Mouse (Mus musculus) lung, embryonic 14.5 days (tissue): ENCODE results near the gene Trrap. TPM values are rescaled to one million over a fixed set of nuclear protein-coding genes. Genes with fewer than 3 reads are reported as not detected.
A peak's percentile ranks its signal among the peaks of the same experiment; 100 is the strongest.

Source experiments
- ATAC-seq: fragments of 200-750 bp; cut with Nextera tagmentation; 2 replicates; pipeline ENCODE4 v1.8.0; 2017; ENCODE audit warnings: mild to moderate bottlenecking, moderate TSS enrichment, moderate library complexity; ENCODE audit not compliant: insufficient read depth
- DNase-seq: peaks from one replicate; pipeline ENCODE4 v3.0.0-alpha.2; 2015
- H3K27ac ChIP-seq: fragments of 300-500 bp; sonication (generic); 2 replicates; pipeline ENCODE4 v1.5.1; 2014; ENCODE audit warnings: low read depth, mild to moderate bottlenecking, moderate library complexity
- H3K27me3 ChIP-seq: fragments of 300-500 bp; sonication (generic); 2 replicates; pipeline ENCODE4 v1.6.1; 2014; ENCODE audit warnings: low read length, control low read depth; ENCODE audit not compliant: insufficient read depth
- H3K36me3 ChIP-seq: fragments of 300-500 bp; sonication (generic); 2 replicates; pipeline ENCODE4 v1.6.1; 2014; ENCODE audit warnings: control low read depth; ENCODE audit not compliant: insufficient read depth
- H3K4me1 ChIP-seq: fragments of 300-500 bp; sonication (generic); 2 replicates; pipeline ENCODE4 v1.6.1; 2014; ENCODE audit warnings: antibody characterized with exemption, control low read depth; ENCODE audit not compliant: insufficient read depth
- H3K4me2 ChIP-seq: fragments of 300-500 bp; sonication (generic); 2 replicates; pipeline ENCODE4 v1.6.1; 2014; ENCODE audit warnings: mild to moderate bottlenecking
- H3K4me3 ChIP-seq: fragments of 300-500 bp; sonication (generic); 2 replicates; pipeline ENCODE4 v1.5.1; 2014; ENCODE audit warnings: low read depth, low read length
- H3K9ac ChIP-seq: fragments of 300-500 bp; sonication (generic); 2 replicates; pipeline ENCODE4 v1.6.1; 2014
- H3K9me3 ChIP-seq: fragments of 300-500 bp; sonication (generic); 2 replicates; pipeline ENCODE4 v1.6.1; 2016; ENCODE audit warnings: low read depth, low read length, control low read depth
- CTCF ChIP-seq: IDR thresholded peaks from 2 replicates; pipeline ENCODE4 v1.5.1; 2016; ENCODE audit warnings: antibody characterized with exemption, low read depth
- WGBS: fragments of 180-500 bp; shearing (Covaris S2); extraction: QIAGEN DNeasy Blood & Tissue Kit; methylation state at CpG from one replicate; pipeline ENCODE4 v1.1.7; 2014; 5-methylcytosine and 5-hydroxymethylcytosine counted together
- polyA plus RNA-seq: library from polyadenylated mRNA; unstranded; fragments of >200 nt; fragmentation: Nextera tagmentation; extraction: Ambion mirVana; gene quantifications from 2 replicates; pipeline ENCODE4 v1.2.1, GENCODE M21; 2014

Gene Trrap
- polyA plus RNA-seq, 1 experiment from 2014 or later = 97.4 TPM

GRCm38 (mm10) chr5:144881670-144882399 is 114.3 kb downstream of the Trrap start:
- Histone ChIP-seq H3K4me1 (no peaks in the 10 kb centered on the region), H3K27ac (no peak overlapping the region), H3K36me3 (peaks cover 82% of the 10 kb centered on the region), H3K9ac (no peak overlapping the region), H3K27me3 (no peaks in the 10 kb centered on the region), H3K4me2 (no peak overlapping the region), H3K9me3 (no peaks in the 10 kb centered on the region), H3K4me3 (no peak overlapping the region)
- TF ChIP-seq CTCF = no peak
- DNase-seq (no peak), ATAC-seq (no peak)
- 79% methylated on average over 14 of the region's 14 CpGs for WGBS

- DNase-seq (peak; percentile 56), ATAC-seq (peak; percentile 47; the same call in 1 of the 2 replicates)
- Histone ChIP-seq H3K36me3 (peaks cover 96% of the 10 kb centered on the region), H3K9ac (no peak overlapping the region), H3K4me1 (no peaks in the 10 kb centered on the region), H3K9me3 (no peaks in the 10 kb centered on the region), H3K4me2 (no peak overlapping the region), H3K4me3 (no peak overlapping the region), H3K27me3 (no peaks in the 10 kb centered on the region), H3K27ac (no peak overlapping the region)
- peak; percentile 64 for TF ChIP-seq CTCF
- 73% methylated on average over 13 of the region's 13 CpGs for WGBS
These were observed 117.2 kb downstream of the Trrap start for GRCm38 (mm10) chr5:144884629-144885217.

- Histone ChIP-seq H3K4me2 (no peak overlapping the region), H3K36me3 (peaks cover 87% of the 10 kb centered on the region), H3K4me3 (no peak overlapping the region), H3K4me1 (no peaks in the 10 kb centered on the region), H3K27me3 (no peaks in the 10 kb centered on the region), H3K9ac (no peak overlapping the region), H3K27ac (no peak overlapping the region), H3K9me3 (no peaks in the 10 kb centered on the region)
- WGBS = 92% methylated on average over 9 of the region's 9 CpGs
- DNase-seq (no peak), ATAC-seq (no peak)
- no peak for TF ChIP-seq CTCF
These were observed 118.6 kb downstream of the Trrap start for GRCm38 (mm10) chr5:144885968-144886650.

GRCm38 (mm10) chr5:144891276-144891675 is 123.7 kb downstream of the Trrap start:
- Histone ChIP-seq H3K36me3 (peaks cover 76% of the 10 kb centered on the region), H3K9me3 (no peaks in the 10 kb centered on the region), H3K9ac (no peak overlapping the region), H3K4me1 (no peaks in the 10 kb centered on the region), H3K27me3 (no peaks in the 10 kb centered on the region), H3K4me3 (no peak overlapping the region), H3K4me2 (no peak overlapping the region), H3K27ac (no peak overlapping the region)
- ATAC-seq (no peak), DNase-seq (no peak)
- TF ChIP-seq CTCF = no peak
- 89% methylated on average over 11 of the region's 11 CpGs for WGBS

- no peak overlapping the region for H3K4me2 ChIP-seq
- no peaks in the 10 kb centered on the region for H3K9me3 ChIP-seq
- ATAC-seq (no peak), DNase-seq (no peak)
- whole genome bisulfite sequencing = 71% methylated on average over 7 of the region's 7 CpGs
- H3K9ac ChIP-seq = no peak overlapping the region
- no peak overlapping the region for H3K4me3 ChIP-seq
- TF ChIP-seq CTCF = no peak
- no peak overlapping the region for H3K27ac ChIP-seq
- peaks cover 59% of the 10 kb centered on the region for H3K36me3 ChIP-seq
- no peaks in the 10 kb centered on the region for H3K27me3 ChIP-seq
- no peaks in the 10 kb centered on the region for H3K4me1 ChIP-seq
These were observed 130.3 kb downstream of the Trrap start for GRCm38 (mm10) chr5:144897881-144898280.

GRCm38 (mm10) chr5:144898448-144899052 is 131.0 kb downstream of the Trrap start:
- Histone ChIP-seq H3K4me1 (no peaks in the 10 kb centered on the region), H3K4me2 (no peak overlapping the region), H3K27ac (no peak overlapping the region), H3K36me3 (peaks cover 54% of the 10 kb centered on the region), H3K9me3 (no peaks in the 10 kb centered on the region), H3K4me3 (no peak overlapping the region), H3K9ac (no peak overlapping the region), H3K27me3 (no peaks in the 10 kb centered on the region)
- TF ChIP-seq CTCF = no peak
- WGBS = 37% methylated on average over 7 of the region's 7 CpGs
- DNase-seq = no peak
- ATAC-seq = no peak

GRCm38 (mm10) chr5:144901035-144901434 is 133.5 kb downstream of the Trrap start:
- ATAC-seq = no peak
- WGBS = 90% methylated on average over 7 of the region's 7 CpGs
- Histone ChIP-seq H3K9me3 (no peaks in the 10 kb centered on the region), H3K27me3 (no peaks in the 10 kb centered on the region), H3K36me3 (peaks cover 41% of the 10 kb centered on the region), H3K4me1 (no peaks in the 10 kb centered on the region), H3K9ac (no peak overlapping the region), H3K4me3 (no peak overlapping the region), H3K4me2 (no peak overlapping the region), H3K27ac (no peak overlapping the region)
- no peak for DNase-seq
- TF ChIP-seq CTCF = no peak
